Comparison of ENCODE assay signal across 20 mouse cellular contexts in the genomic region with DNA sequence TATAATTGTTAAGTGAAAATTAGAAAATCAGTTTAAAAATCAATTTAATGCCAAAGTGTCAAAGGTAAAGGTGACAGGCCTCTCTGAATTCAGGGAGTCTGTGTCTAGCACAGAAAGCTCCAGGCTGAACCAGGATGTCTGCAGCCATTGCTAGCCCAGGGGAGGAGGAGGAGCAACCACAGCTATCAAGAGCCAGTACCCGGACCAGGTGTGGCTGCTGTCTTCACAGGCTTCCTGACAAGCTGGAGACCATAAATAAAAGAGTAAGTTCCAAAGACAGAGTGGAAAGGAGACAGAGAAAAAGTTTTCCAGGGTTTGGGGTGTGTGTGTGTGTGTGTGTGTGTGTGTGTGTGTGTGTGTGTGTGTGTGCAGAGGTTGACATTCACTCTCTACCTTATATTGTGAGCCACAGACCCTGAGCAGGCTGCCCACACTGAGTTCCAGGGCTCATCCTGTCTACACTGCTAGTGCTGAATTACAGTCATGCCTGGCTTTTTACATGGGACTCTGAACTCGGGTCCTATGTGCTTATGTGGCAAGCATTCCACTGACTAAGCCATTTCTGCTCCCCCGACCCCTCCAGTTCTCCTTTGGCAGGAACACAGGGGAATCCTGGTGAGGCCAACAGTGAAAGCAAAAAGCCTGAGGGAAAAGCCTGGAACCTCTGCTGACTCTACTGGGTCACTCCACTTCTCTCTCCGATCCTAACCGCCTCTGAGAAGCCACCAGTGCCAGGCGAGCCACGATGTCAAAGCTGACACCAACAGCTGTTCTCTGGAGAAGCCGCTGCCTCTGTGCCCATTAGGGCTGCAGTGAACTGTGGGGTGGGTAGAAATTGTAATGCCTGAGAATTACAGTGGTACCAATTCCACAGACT. TPM values are rescaled to one million over a fixed set of nuclear protein-coding genes. Genes with fewer than 3 reads are reported as not detected.
DNase-seq lines count a peak whose midpoint lies in the region; ATAC-seq lines count a peak whose summit lies in the region.
"Had no signal": no experiment of that assay in that cellular context is flagged by ENCODE, and none has a peak within 500 bp of the region (broad histone marks: within the 10 kb centered on the region; RNA-seq: fewer than 3 reads in every experiment).

No protein-coding gene starts in this region.

- no peak for ATAC-seq in kidney, embryonic 16.5 days (ENCODE audit: low FRiP score, low TSS enrichment)
- ATAC-seq in midbrain, embryonic 11.5 days (ENCODE audit: low FRiP score): no peak
- ATAC-seq in midbrain, embryonic 14.5 days (ENCODE audit: low FRiP score, low TSS enrichment): no peak
- no peak for ATAC-seq in forebrain, embryonic 16.5 days
- ATAC-seq: forebrain, postnatal 0 days; hindbrain, postnatal 0 days had no signal

- DNase-seq in kidney, adult 11 months: peak; percentile 44
- DNase-seq in midbrain, embryonic 11.5 days (ENCODE audit: low spot score, missing footprints): peak; percentile 49
- DNase-seq in midbrain, embryonic 14.5 days: no peak
- peak; percentile 48 to 65 for DNase-seq in kidney, postnatal 36 days
- no peak for DNase-seq in layer of hippocampus, adult 11-12 months (ENCODE audit: low spot score)
- no peak for DNase-seq in layer of hippocampus, adult 18-20 months (ENCODE audit: low spot score in 2 of 2)
- DNase-seq: adrenal gland, postnatal 14 days; cerebellum, adult 8-10 months; forebrain, postnatal 0 days; gastrocnemius, postnatal 25 days; heart, postnatal 36 days; layer of hippocampus, adult 9-11 months had no signal

- H3K36me3 ChIP-seq in kidney, embryonic 16.5 days (ENCODE audit: insufficient read depth, low read length): no peaks in the 10 kb centered on the region
- no peaks in the 10 kb centered on the region for H3K36me3 ChIP-seq in midbrain, embryonic 11.5 days (ENCODE audit: control insufficient read depth, insufficient read depth, low read length)
- H3K36me3 ChIP-seq in midbrain, embryonic 14.5 days (ENCODE audit: control insufficient read depth, insufficient read depth, low read length): no peaks in the 10 kb centered on the region
- H3K36me3 ChIP-seq in forebrain, embryonic 16.5 days (ENCODE audit: control insufficient read depth, insufficient read depth): no peaks in the 10 kb centered on the region
- H3K36me3 ChIP-seq: G1E; midbrain, embryonic 12.5 days had no signal

- H3K4me3 ChIP-seq in kidney, embryonic 16.5 days (ENCODE audit: low read length): no peak overlapping the region
- no peak overlapping the region for H3K4me3 ChIP-seq in midbrain, embryonic 11.5 days (ENCODE audit: low read depth, low read length)
- H3K4me3 ChIP-seq in midbrain, embryonic 14.5 days (replicated peaks; ENCODE audit: low read depth, low read length): no peak overlapping the region
- no peak overlapping the region for H3K4me3 ChIP-seq in forebrain, embryonic 16.5 days (replicated peaks; ENCODE audit: low read length)
- H3K4me3 ChIP-seq: erythroblast, embryonic 14.5 days; midbrain, embryonic 12.5 days had no signal

- no peak overlapping the region for H3K4me2 ChIP-seq in kidney, embryonic 16.5 days (replicated peaks; ENCODE audit: low read depth, low read length)
- H3K4me2 ChIP-seq in midbrain, embryonic 11.5 days: no peak overlapping the region
- H3K4me2 ChIP-seq in midbrain, embryonic 14.5 days (ENCODE audit: low read length): no peak overlapping the region
- no peak overlapping the region for H3K4me2 ChIP-seq in forebrain, embryonic 16.5 days (ENCODE audit: low read length)
- H3K4me2 ChIP-seq: heart, embryonic 11.5 days; midbrain, embryonic 12.5 days had no signal

- no peak overlapping the region for H3K27ac ChIP-seq in kidney, embryonic 16.5 days (ENCODE audit: low read length)
- no peak overlapping the region for H3K27ac ChIP-seq in midbrain, embryonic 11.5 days (ENCODE audit: low read depth, low read length)
- no peak overlapping the region for H3K27ac ChIP-seq in midbrain, embryonic 14.5 days (replicated peaks; ENCODE audit: low read depth, low read length)
- no peak overlapping the region for H3K27ac ChIP-seq in forebrain, embryonic 16.5 days (ENCODE audit: low read length)
- H3K27ac ChIP-seq: hindbrain, postnatal 0 days; liver, embryonic 14.5 days; midbrain, embryonic 12.5 days had no signal

- H3K4me1 ChIP-seq in kidney, embryonic 16.5 days (ENCODE audit: insufficient read depth, low read length): peaks cover 10% of the 10 kb centered on the region
- H3K4me1 ChIP-seq in midbrain, embryonic 11.5 days (ENCODE audit: control insufficient read depth, insufficient read depth, low read length): no peaks in the 10 kb centered on the region; the same call in 1 of the 2 replicates
- no peaks in the 10 kb centered on the region for H3K4me1 ChIP-seq in midbrain, embryonic 14.5 days (ENCODE audit: control insufficient read depth, insufficient read depth, low read length)
- H3K4me1 ChIP-seq in forebrain, embryonic 16.5 days (replicated peaks; ENCODE audit: control insufficient read depth, insufficient read depth, low read length): no peaks in the 10 kb centered on the region
- H3K4me1 ChIP-seq: midbrain, embryonic 12.5 days had no signal

- H3K27me3 ChIP-seq in kidney, embryonic 16.5 days (ENCODE audit: insufficient read depth, low read length): no peaks in the 10 kb centered on the region
- no peaks in the 10 kb centered on the region for H3K27me3 ChIP-seq in midbrain, embryonic 11.5 days (ENCODE audit: control insufficient read depth, insufficient read depth, low read length)
- H3K27me3 ChIP-seq in midbrain, embryonic 14.5 days (ENCODE audit: control insufficient read depth, insufficient read depth, low read length): no peaks in the 10 kb centered on the region
- no peaks in the 10 kb centered on the region for H3K27me3 ChIP-seq in forebrain, embryonic 16.5 days (replicated peaks; ENCODE audit: control insufficient read depth, insufficient read depth, low read length)

- no peaks in the 10 kb centered on the region for H3K9me3 ChIP-seq in kidney, embryonic 16.5 days (ENCODE audit: low read length)
- H3K9me3 ChIP-seq in midbrain, embryonic 11.5 days (ENCODE audit: control insufficient read depth, low read length): no peaks in the 10 kb centered on the region
- H3K9me3 ChIP-seq in midbrain, embryonic 14.5 days (ENCODE audit: control insufficient read depth, low read length): no peaks in the 10 kb centered on the region
- H3K9me3 ChIP-seq in forebrain, embryonic 16.5 days (ENCODE audit: control insufficient read depth, low read length): no peaks in the 10 kb centered on the region
- H3K9me3 ChIP-seq: G1E; midbrain, embryonic 12.5 days had no signal

- WGBS in kidney, embryonic 16.5 days: 62% methylated on average over 8 of the region's 8 CpGs
- WGBS in midbrain, embryonic 11.5 days: 80% methylated on average over 8 of the region's 8 CpGs
- 76% methylated on average over 8 of the region's 8 CpGs for WGBS in midbrain, embryonic 14.5 days
- 71% methylated on average over 8 of the region's 8 CpGs for WGBS in forebrain, embryonic 16.5 days

- no peak overlapping the region for H3K9ac ChIP-seq in kidney, embryonic 16.5 days (replicated peaks; ENCODE audit: low read length)
- no peak overlapping the region for H3K9ac ChIP-seq in midbrain, embryonic 11.5 days (ENCODE audit: low read length)
- H3K9ac ChIP-seq in midbrain, embryonic 14.5 days (replicated peaks; ENCODE audit: low read length): no peak overlapping the region
- no peak overlapping the region for H3K9ac ChIP-seq in forebrain, embryonic 16.5 days (replicated peaks; ENCODE audit: low read depth, low read length)
- H3K9ac ChIP-seq: forebrain, postnatal 0 days; liver, embryonic 14.5 days; midbrain, embryonic 12.5 days had no signal

RNA-seq across cellular contexts. Expression of a gene that starts 56.5 kb away (rescaled TPM):
- polyA plus RNA-seq in kidney, embryonic 16.5 days (2015; fragmentation: Nextera tagmentation; extraction: Ambion mirVana): 191 and 208 TPM in 2 replicates
- 112 and 126 TPM in 2 replicates for polyA plus RNA-seq in midbrain, embryonic 11.5 days (2014; fragmentation: Nextera tagmentation; extraction: Ambion mirVana)
- 34.9 and 63.8 TPM in 2 replicates for polyA plus RNA-seq in midbrain, embryonic 14.5 days (2014; fragmentation: Nextera tagmentation; extraction: Ambion mirVana)
- polyA plus RNA-seq in forebrain, embryonic 16.5 days (2015; fragmentation: Nextera tagmentation; extraction: Ambion mirVana): 61.8 and 81.7 TPM in 2 replicates
- 10 to 100 TPM; 60.7 to 68.2 TPM for total RNA-seq in layer of hippocampus, adult 18-20 months (2021)

Comparison
In these comparisons a context has a peak if more than half of its experiments do, and no peak if none do; other contexts are left out.
1. DNase-seq: peak in kidney, adult 11 months (single experiment), midbrain, embryonic 11.5 days (single experiment) and kidney, postnatal 36 days (2 of 2); none in midbrain, embryonic 14.5 days (single experiment), layer of hippocampus, adult 11-12 months (single experiment) and layer of hippocampus, adult 18-20 months (0 of 2).